Mouse (Mus musculus) lung, postnatal 36 days (tissue): Measurements from ENCODE around the gene Spsb4.

Source experiments
- DNase-seq: peaks from one replicate; pipeline ENCODE4 v3.0.0; 2022; ENCODE audit warnings: mixed read lengths

The Spsb4 gene

GRCm38 (mm10) chr9:97018677-97019147, at the start of gene Spsb4:
Gene Spsb4, minus strand, starts transcription at chr9:97018843.
- peak; percentile 59 for DNase-seq

GRCm38 (mm10) chr9:97067761-97068160, 49.1 kb upstream of the Spsb4 start:
- DNase-seq, result no peak

GRCm38 (mm10) chr9:97065885-97066284, 47.2 kb upstream of the Spsb4 start:
- no peak for DNase-seq

- DNase-seq, result no peak
Observed at GRCm38 (mm10) chr9:97065216-97065615, 46.6 kb upstream of the Spsb4 start.

- DNase-seq, result no peak
Observed at GRCm38 (mm10) chr9:97064161-97064560, 45.5 kb upstream of the Spsb4 start.

GRCm38 (mm10) chr9:97061696-97062095, 43.1 kb upstream of the Spsb4 start:
- DNase-seq, result no peak

DNA sequence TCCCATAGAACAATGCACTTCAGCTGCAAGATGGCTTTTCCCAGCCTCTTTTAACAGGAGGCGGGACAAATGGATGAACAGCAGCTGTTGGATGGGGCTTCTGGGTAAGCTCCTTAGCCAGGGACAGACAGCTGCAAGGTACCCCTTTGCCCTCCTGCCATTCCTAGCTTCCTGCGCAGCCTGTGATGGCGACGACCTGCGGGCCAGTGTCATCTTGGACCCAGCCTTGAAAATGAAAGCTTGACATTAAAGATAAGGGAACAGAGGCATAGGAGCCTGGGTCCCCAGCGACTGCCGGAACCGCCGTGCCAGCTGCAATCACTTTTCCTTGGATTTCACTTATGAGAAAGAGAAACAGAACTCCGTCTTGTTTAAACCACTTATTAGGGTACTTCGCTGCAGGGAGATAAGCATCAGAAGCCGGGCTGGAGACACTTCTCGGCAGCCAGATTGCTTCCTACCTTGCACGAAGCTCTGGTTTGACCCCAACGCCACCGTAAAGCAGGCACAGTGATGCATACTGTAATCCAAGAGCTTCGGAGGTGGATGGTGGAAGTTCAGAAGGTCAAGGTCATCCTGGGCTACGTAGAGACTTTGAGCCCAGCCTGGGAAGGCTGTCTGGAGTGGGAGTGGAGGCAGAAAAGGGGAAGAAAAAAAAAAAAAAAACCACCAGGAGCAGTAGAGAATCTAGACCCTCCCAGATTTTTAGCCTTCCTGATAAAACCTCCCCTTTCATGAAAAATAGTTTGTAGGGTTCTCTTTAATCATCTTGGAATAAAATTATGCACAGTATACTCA, 38.1 kb upstream of the Spsb4 start:
- DNase-seq, result no peak

DNA sequence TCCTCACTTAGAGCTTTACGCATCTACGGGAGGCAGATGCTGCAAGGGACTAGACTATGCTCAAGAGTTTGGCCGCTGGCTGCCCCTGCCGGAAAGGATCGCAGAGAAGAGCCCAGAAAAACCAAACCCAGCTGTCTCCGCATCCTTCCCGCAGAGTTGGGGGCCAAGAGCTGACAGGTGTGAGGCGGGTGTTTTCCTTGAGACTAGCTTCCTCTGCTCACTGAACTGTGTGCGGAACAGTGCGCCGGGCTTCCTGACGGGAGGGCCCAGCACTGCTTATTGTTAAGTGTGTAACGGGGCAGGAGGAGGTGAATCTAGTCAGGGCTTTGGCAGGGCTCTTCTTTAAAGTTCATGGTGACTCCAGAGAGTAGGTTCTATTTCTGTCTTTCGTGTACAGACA, 37.3 kb upstream of the Spsb4 start:
- DNase-seq, result no peak

GRCm38 (mm10) chr9:97051176-97051575, 32.5 kb upstream of the Spsb4 start:
- no peak for DNase-seq

GRCm38 (mm10) chr9:97046240-97046639, 27.6 kb upstream of the Spsb4 start:
- DNase-seq, result no peak

- DNase-seq, result no peak
Observed at GRCm38 (mm10) chr9:97041633-97042032, 23.0 kb upstream of the Spsb4 start.

- no peak for DNase-seq
Observed at GRCm38 (mm10) chr9:97038010-97038409, 19.4 kb upstream of the Spsb4 start.

DNA sequence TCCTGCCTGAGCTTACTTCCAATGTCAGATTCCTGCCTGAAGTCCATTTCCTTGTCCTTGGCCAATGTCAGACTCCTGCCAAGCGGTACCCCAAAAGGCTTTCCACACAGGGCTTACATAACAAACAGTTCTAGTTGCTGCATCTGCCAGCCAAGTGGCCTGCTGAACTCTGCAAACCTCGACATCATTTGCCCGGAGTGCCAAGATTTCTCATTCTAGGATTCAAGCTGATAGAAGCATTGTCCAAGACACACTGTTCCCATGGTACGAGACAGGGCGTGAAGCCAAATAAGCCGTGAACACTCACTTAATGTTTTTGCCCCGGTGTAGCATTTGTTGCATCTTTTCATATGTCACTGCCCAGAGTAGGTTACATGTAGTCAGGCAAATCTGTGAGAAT, 18.0 kb upstream of the Spsb4 start:
- no peak for DNase-seq

DNA sequence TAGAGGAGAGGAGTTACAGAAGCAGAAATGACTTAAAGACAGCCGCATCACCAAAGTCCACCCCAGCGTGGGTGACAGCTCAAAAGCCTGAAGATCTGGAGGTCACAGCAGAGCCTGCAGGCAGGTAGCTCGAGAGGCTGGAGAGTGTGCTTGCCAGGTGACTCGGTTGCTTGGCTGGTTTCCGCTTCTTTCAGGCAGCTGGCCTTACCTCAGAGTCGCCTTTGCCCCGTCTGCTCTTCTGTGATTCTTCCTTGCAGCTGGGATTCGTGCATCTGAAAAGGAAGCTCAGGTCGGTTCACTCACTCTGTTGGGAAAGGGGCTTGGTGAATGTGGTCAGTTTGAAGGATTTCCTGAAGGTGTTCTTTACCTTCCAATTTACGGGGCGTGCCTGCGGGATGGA, 8.7 kb upstream of the Spsb4 start:
- DNase-seq, result no peak

- DNase-seq, result no peak
Observed at GRCm38 (mm10) chr9:97026006-97026405, 7.4 kb upstream of the Spsb4 start.

- no peak for DNase-seq
Observed at GRCm38 (mm10) chr9:97024451-97024850, 5.8 kb upstream of the Spsb4 start.

DNA sequence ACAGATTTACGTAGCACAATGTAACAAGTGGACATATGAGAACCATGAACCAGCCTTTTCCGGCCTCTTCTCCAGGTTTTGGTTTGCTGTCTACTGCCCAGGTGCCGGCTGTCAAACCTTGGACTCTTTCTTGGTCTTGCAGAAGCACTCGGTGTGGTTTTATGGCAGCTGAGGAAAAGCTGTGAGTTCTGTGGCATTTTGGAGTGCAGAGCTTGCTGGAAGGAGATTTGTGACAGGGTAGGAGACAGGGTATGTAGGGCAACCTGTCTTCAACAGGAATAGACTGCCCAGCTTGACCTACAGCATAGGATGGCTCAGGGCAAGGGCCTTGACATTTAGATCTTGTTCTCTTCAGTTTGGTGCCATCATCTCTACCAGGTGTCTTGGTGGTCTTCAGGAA, 4.3 kb upstream of the Spsb4 start:
- no peak for DNase-seq

- DNase-seq, result no peak
Observed at GRCm38 (mm10) chr9:97022371-97022770, 3.7 kb upstream of the Spsb4 start.

DNA sequence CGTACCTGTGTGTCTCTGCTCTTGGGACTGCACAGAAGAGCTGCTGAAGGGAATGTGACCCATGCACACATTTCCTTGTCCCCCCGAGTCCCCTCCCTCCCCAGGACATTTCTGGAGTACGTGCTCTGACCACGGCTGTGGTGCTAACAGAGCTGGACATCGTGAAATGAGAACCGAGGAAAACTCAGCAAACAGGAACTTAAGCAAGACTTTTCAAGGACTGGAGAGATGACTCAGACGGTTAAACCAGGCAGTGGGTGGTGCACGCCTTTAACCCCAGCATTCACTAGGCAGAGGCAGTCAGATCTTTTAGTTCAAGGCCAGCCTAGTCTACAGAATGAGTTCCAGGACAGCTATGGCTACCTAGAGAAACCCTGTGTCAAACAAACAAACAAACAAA, 1.5 kb upstream of the Spsb4 start:
- DNase-seq, result no peak

GRCm38 (mm10) chr9:97019686-97020085, 1.0 kb upstream of the Spsb4 start:
- no peak for DNase-seq

DNA sequence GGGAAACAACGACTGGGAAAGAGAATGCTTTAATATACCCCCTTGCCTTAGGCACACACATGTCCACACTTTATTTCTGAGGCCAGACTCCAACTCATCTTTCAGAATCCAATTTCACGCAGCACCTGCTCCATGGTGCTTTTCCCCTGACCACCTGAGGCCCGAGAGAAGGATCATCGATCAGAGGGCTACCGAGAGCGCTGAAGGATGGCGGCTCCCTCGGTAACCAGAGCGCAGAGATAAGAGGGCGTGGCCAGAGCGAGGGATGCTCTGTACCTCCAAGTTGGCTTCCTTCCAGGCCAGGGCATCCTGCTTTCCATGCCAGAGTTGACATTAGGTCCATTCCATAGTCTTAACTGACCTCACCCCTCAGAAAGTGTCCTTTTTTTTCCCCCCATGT, 588 bp upstream of the Spsb4 start:
- no peak for DNase-seq

GRCm38 (mm10) chr9:97017811-97018641, 617 bp downstream of the Spsb4 start:
- peak; percentile 17 for DNase-seq

GRCm38 (mm10) chr9:97017121-97017810, 1.4 kb downstream of the Spsb4 start:
- DNase-seq, result no peak
